Mouse (Mus musculus): ENCODE data around the gene Sfxn2. TPM values are rescaled to one million over a fixed set of nuclear protein-coding genes. Genes with fewer than 3 reads are reported as not detected.
"Not testable (repeated sequence)": the region's sequence is repeated elsewhere in the genome, so short reads cannot be mapped to it uniquely, and the experiment has no call there.

Sfxn2 gene
- polyA plus RNA-seq, 1 experiment from 2014 or later = 11.7 TPM

DNA sequence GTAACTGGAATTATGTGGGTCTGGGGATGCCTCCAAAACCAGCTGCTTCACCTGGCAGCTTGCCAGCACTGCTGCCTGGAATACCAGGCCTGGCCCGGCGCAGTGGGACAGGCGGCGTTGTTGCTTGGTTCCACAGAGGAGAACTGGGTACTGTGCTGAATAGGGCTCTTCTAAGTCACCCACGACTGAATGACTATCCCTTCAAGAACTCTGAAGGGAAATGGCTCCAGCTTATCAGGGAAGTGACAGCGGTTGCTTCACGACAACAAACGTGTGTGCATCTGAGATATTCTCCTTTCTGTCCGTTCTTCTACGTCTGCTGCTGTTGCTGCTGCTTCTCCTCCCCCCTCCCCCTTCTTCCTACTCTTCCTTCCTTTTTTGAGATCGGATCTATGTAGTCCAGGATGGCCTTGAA, 19.6 kb upstream of the Sfxn2 start:
- H3K4me3 ChIP-seq = no peak overlapping the region
- H3K4me1 ChIP-seq = peaks cover 5% of the 10 kb centered on the region; the same call in 1 of the 2 replicates
- no peak overlapping the region for H3K9ac ChIP-seq
- H3K9me3 ChIP-seq = no peaks in the 10 kb centered on the region
- peaks cover 50% of the 10 kb centered on the region for H3K36me3 ChIP-seq (replicated peaks)
- H3K27ac ChIP-seq = no peak overlapping the region
- peak; percentile 69; the same call in 1 of the 2 replicates for ATAC-seq (replicated peaks)
- no peak overlapping the region for H3K4me2 ChIP-seq
- H3K27me3 ChIP-seq (replicated peaks) = no peaks in the 10 kb centered on the region
- 53% methylated on average over 11 of the region's 11 CpGs for WGBS

DNA sequence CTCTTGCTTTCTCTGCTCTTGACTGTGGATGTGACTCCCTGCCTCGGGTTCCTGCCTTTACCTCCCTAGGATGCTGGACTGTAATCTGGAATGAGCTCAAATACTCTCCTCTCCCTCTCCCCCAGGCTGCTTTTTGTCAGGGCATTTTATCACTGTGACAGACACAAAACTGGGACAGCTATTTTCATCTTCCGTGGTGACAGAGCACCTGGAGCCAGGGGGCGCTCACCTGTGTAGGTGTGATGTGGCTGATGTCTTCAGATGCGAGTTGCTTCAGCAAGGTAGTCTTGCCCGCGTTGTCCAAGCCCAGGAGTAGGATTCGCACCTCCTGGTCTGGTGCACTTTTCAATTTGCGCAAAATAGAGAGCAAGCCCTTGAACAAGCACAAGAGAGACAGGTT, 15.2 kb upstream of the Sfxn2 start:
- Histone ChIP-seq H3K9ac (no peak overlapping the region), H3K9me3 (no peaks in the 10 kb centered on the region), H3K4me1 (peaks cover 8% of the 10 kb centered on the region; the same call in 1 of the 2 replicates), H3K36me3 (replicated peaks) (peaks cover 31% of the 10 kb centered on the region), H3K27me3 (replicated peaks) (no peaks in the 10 kb centered on the region), H3K27ac (no peak overlapping the region), H3K4me3 (no peak overlapping the region), H3K4me2 (no peak overlapping the region)
- no peak for ATAC-seq (replicated peaks)
- whole genome bisulfite sequencing = 87% methylated on average over 8 of the region's 8 CpGs

DNA sequence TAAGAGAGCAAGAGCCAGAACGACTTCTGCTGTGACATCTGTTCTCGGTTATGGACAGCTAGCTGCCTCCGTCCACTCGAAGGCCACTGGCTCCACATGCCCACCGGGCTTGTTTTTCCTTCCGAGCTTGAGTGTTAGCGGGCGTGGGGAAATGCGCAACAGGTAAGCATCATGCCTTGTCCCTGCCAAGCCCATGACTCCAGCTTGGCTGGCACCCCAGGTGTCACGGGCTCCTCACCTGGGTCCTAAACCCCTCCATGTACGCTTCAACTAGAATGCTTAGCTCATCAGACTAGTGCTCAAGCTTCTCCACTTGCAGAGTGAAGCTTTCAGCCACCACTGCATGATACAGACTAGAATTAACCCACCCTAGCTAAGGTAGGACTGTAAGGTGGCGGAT, 14.5 kb upstream of the Sfxn2 start:
- no peak for ATAC-seq (replicated peaks)
- no peak overlapping the region for H3K4me3 ChIP-seq
- H3K27ac ChIP-seq = no peak overlapping the region
- WGBS = 79% methylated on average over 12 of the region's 12 CpGs
- no peaks in the 10 kb centered on the region for H3K9me3 ChIP-seq
- H3K27me3 ChIP-seq (replicated peaks) = no peaks in the 10 kb centered on the region
- H3K4me2 ChIP-seq = no peak overlapping the region
- peaks cover 5% of the 10 kb centered on the region; the same call in 1 of the 2 replicates for H3K4me1 ChIP-seq
- no peak overlapping the region for H3K9ac ChIP-seq
- H3K36me3 ChIP-seq (replicated peaks) = peaks cover 31% of the 10 kb centered on the region

DNA sequence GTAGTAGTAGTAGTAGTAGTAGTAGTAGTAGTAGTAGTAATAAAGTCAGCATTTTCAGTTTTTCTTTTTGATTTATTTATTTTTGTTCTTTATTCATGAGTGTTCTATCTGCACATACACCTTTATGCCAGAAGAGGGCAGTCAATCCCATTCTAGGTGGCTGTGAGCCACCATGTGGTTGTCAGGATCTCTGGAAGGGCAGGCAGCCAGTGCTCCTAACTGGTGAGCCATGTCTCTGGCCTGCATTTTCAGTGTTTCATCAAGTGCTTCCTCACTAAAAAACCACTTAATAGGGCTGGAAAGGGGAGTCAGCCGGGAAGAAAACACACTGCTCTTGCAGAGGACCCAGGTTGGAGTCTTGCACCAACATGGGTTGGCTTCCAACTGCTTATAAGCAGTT, 11.0 kb upstream of the Sfxn2 start:
- no peak for ATAC-seq (replicated peaks)
- H3K4me3 ChIP-seq = no peak overlapping the region
- no peak overlapping the region for H3K27ac ChIP-seq
- H3K9me3 ChIP-seq = no peaks in the 10 kb centered on the region
- H3K36me3 ChIP-seq (replicated peaks) = peaks cover 14% of the 10 kb centered on the region
- H3K4me1 ChIP-seq = 0 out of 2 replicates have a peak, but pooled peaks cover 3% of the 10 kb centered on the region
- 47% methylated on average over 1 of the region's 1 CpGs for WGBS
- H3K27me3 ChIP-seq (replicated peaks) = no peaks in the 10 kb centered on the region
- H3K4me2 ChIP-seq = no peak overlapping the region
- H3K9ac ChIP-seq = no peak overlapping the region

DNA sequence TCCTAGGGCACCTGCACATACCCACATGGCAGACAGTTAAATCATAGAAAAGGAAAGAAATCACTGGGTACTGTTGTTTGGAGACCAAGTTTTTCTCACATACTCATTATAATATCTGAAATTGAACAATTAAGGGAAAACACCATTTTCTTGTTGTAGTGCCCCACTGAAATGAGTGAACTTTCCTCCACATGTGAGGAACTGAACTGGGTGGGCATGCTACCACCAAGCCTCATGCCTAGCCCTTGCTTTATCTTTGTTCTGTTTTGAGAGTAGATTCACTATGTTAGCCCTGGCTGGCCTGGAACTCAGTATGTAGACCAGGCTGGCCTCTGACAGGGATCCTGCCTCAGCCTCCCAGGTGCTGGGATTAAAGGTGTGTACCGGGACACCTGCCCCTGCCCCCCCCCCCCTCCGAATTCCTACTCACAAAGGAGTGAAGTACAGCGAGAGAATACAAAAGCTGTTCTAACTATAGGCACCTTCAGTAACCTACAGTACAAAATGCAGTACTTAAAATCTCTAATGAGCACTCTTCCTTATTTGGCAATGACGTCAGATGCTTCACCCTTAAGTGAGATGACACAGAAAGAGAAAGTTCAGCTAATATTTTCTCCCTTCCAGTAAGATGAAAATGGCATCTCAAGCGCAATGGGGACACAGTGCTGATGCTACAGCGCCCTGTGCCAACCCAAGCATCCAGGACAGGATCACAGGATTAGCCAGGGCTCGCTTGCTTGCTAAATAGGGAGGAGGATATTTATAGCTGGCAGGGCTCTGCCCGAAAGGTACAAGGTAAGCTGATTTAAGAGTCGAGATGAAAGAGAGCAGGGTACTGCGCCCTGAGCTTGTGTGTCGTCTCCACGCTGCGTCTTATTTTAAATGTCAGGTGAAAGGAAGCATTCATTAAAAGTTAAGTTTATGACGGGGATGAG, 10.3 kb upstream of the Sfxn2 start:
- no peak for ATAC-seq (replicated peaks)
- 82% methylated on average over 14 of the region's 14 CpGs for WGBS
- no peak overlapping the region for H3K4me2 ChIP-seq
- H3K9me3 ChIP-seq = no peaks in the 10 kb centered on the region
- H3K4me3 ChIP-seq = no peak overlapping the region
- H3K27ac ChIP-seq = no peak overlapping the region
- peaks cover 8% of the 10 kb centered on the region; the same call in 1 of the 2 replicates for H3K36me3 ChIP-seq (replicated peaks)
- no peaks in the 10 kb centered on the region for H3K27me3 ChIP-seq (replicated peaks)
- 0 out of 2 replicates have a peak, but pooled peaks cover 3% of the 10 kb centered on the region for H3K4me1 ChIP-seq
- no peak overlapping the region for H3K9ac ChIP-seq

DNA sequence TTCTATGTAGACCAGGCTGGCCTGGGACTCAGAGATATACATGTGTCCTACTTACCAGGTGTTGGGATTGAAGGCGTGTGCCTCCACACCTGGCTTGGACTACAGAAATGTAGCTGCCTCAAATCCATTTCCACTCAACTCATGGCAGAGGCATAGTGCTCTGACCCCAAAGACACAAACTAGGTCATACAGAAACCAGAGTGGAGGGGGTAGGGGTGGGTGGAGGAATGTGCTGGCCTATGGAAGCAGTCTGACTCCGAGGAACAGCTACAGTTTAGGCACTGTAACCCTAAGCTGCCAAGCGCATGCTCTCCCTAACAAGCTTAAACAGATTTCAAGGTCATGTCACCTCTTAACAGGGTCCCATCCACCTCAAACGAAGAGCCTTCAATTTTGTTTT, 9.6 kb upstream of the Sfxn2 start:
- H3K9me3 ChIP-seq = no peaks in the 10 kb centered on the region
- no peak overlapping the region for H3K4me2 ChIP-seq
- no peak overlapping the region for H3K9ac ChIP-seq
- no peak overlapping the region for H3K4me3 ChIP-seq
- H3K4me1 ChIP-seq = 0 out of 2 replicates have a peak, but pooled peaks cover 3% of the 10 kb centered on the region
- H3K27me3 ChIP-seq (replicated peaks) = no peaks in the 10 kb centered on the region
- 0 out of 2 replicates have a peak, but pooled peaks cover 5% of the 10 kb centered on the region for H3K36me3 ChIP-seq (replicated peaks)
- no peak for ATAC-seq (replicated peaks)
- H3K27ac ChIP-seq = no peak overlapping the region
- WGBS = 86% methylated on average over 4 of the region's 4 CpGs

DNA sequence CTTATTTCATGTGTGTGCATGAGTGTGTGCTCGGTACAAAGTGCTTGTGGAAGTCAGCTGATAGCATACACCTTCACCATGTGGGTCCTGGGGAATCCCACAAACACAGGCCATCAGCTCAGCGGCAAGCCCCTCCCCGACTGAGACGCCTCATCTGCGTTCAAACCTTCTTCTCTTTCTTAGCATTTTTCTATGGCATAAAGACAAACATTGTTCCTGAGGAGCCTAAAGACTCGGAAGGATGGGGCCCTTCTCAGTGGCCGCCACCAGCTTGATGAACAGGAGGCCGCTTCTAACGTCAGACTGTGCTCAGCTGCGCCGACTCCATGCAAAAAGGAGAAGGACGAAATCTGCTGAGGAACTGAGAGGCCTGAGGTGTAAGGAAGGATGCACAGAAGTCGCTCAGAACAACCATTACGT, 9.1 kb upstream of the Sfxn2 start:
- Histone ChIP-seq H3K9ac (no peak overlapping the region), H3K27ac (no peak overlapping the region), H3K36me3 (replicated peaks) (0 out of 2 replicates have a peak, but pooled peaks cover 5% of the 10 kb centered on the region), H3K4me1 (0 out of 2 replicates have a peak, but pooled peaks cover 3% of the 10 kb centered on the region), H3K4me3 (no peak overlapping the region), H3K27me3 (replicated peaks) (no peaks in the 10 kb centered on the region), H3K9me3 (no peaks in the 10 kb centered on the region), H3K4me2 (no peak overlapping the region)
- 74% methylated on average over 14 of the region's 14 CpGs for WGBS
- no peak for ATAC-seq (replicated peaks)

DNA sequence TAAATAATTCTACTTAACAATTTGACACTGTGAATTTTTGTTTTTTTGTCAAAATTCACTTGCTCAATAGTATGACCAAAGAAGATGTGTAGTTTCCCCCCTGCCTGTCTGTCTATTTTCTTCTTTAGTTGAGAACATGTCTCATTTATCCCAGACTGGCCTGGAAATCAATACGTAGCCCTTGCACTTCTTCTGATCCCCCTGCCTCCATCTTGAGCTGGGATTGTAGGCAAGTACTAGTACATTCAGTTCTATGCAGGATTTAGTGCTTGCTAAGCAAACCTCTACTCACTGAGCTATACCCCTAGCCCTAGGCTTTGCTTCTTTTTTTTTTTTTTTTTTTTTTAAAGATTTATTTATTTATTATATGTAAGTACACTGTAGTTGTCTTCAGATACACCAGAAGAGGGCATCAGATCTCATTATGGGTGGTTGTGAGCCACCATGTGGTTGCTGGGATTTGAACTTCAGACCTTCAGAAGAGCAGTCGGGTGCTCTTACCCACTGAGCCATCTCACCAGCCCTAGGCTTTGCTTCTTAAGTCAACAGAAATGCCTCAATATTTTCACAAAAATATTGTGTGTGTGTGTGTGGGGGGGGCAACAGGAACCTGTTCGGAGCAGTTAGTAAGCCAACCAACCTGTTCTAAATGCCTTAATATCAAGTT, 1.8 kb upstream of the Sfxn2 start:
- Histone ChIP-seq H3K4me2 (peak overlapping the region; percentile 83), H3K27ac (0 out of 2 replicates have a peak overlapping the region, but pooled peaks have one; percentile 82), H3K4me3 (peak overlapping the region; percentile 73), H3K4me1 (peaks cover 25% of the 10 kb centered on the region)
- not testable (repeated sequence) for H3K9me3 ChIP-seq; ATAC-seq (replicated peaks); H3K27me3 ChIP-seq (replicated peaks); H3K9ac ChIP-seq; H3K36me3 ChIP-seq (replicated peaks)
- 66% methylated on average over 3 of the region's 3 CpGs for WGBS

DNA sequence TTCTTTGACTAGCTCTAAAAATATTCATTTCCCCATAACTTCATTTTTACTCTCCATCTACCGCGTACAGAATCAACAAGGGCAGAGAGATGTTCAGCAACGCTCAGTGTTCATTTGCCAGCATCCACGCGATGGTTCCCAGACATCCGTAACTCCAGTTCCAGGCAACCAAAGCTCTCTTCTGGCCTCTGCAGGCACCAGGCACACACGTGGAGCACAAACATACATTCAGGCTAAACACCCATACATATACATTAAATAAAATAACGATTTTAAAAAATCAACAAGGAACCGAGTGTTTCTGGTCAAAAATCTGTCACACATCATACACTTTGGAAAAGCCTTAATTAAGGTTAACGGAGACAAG, 1.3 kb upstream of the Sfxn2 start:
- H3K4me3 ChIP-seq = peak overlapping the region; percentile 73
- peak overlapping the region; percentile 70 for H3K9ac ChIP-seq
- H3K9me3 ChIP-seq = no peaks in the 10 kb centered on the region
- H3K27ac ChIP-seq = peak overlapping the region; percentile 82
- no peaks in the 10 kb centered on the region for H3K36me3 ChIP-seq (replicated peaks)
- H3K4me1 ChIP-seq = peaks cover 25% of the 10 kb centered on the region
- no peak for ATAC-seq (replicated peaks)
- no peaks in the 10 kb centered on the region for H3K27me3 ChIP-seq (replicated peaks)
- H3K4me2 ChIP-seq = peak overlapping the region; percentile 83
- WGBS = 12% methylated on average over 10 of the region's 10 CpGs

DNA sequence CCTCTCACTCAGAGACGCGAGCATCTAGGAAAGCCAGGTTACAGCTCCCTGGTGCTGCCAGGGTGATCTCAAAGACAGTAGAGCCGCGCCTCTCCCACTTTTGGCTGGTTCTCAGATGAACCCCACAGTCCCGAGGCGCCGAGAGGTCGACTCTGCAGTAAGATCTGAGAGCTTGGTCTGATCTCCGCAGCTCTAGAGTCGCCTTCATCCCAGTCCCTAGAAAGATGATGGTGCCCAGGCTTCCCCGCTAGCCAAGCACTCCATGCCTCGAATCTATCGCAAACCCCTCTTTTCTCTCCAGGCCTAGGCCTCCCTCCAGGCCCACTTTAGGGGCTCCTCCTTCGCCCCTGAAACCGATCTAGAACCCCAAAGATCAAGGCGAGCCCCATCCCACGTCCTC, 617 bp upstream of the Sfxn2 start:
- H3K27me3 ChIP-seq (replicated peaks) = no peaks in the 10 kb centered on the region
- no peaks in the 10 kb centered on the region for H3K36me3 ChIP-seq (replicated peaks)
- H3K9ac ChIP-seq = peak overlapping the region; percentile 70
- peak overlapping the region; percentile 73 for H3K4me3 ChIP-seq
- ATAC-seq (replicated peaks) = peak; percentile 72
- peaks cover 25% of the 10 kb centered on the region for H3K4me1 ChIP-seq
- H3K27ac ChIP-seq = peak overlapping the region; percentile 82
- peak overlapping the region; percentile 83 for H3K4me2 ChIP-seq
- WGBS = 0% methylated on average over 17 of the region's 17 CpGs
- no peaks in the 10 kb centered on the region for H3K9me3 ChIP-seq

DNA sequence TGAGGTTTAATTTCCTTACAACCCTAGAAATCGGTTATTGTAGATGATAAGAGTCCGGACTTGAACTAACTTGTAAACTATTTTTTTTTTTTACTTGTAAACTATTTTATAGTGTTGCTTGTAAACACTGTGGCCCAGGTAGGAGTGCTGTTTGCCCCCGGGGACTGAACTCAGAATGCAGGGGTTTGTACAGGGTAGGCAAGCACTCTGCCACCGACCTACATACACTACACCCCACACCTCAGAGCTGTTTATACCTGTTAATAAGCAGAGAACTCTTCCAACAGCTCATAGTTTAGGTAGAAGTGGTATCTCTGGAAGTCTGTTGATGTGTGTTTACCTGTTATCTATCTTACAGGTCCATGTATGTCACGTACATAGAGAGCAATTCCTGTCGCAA, 825 bp downstream of the Sfxn2 start:
- WGBS = 51% methylated on average over 6 of the region's 6 CpGs
- Histone ChIP-seq H3K4me3 (peak overlapping the region; percentile 73), H3K27ac (no peak overlapping the region), H3K9me3 (no peaks in the 10 kb centered on the region), H3K4me2 (peak overlapping the region; percentile 83), H3K4me1 (peaks cover 25% of the 10 kb centered on the region), H3K27me3 (replicated peaks) (no peaks in the 10 kb centered on the region), H3K9ac (peak overlapping the region; percentile 54; the same call in 1 of the 2 replicates), H3K36me3 (replicated peaks) (no peaks in the 10 kb centered on the region)
- ATAC-seq (replicated peaks) = no peak

DNA sequence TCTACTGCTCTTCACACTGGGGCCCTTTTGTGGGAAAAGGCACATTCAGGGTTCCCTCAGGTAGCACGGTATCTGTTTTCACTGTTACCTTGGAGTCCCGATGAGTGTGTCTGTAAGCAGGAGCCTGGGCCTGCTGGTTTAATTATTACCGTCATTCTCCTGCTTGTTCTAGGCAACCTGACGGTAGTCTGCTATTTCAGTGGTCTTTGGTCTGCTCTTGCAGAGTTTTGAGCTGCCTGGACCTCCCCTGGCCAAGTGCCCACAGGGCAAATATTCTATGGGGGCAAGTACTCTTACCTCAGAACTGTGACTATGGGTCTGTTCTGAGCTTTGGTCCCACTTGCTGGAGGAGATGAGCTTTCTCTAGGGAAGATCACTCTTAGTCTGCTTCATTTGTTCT, 2.0 kb downstream of the Sfxn2 start:
- Histone ChIP-seq H3K4me2 (no peak overlapping the region), H3K27me3 (replicated peaks) (no peaks in the 10 kb centered on the region), H3K27ac (no peak overlapping the region), H3K4me1 (peaks cover 25% of the 10 kb centered on the region), H3K36me3 (replicated peaks) (no peaks in the 10 kb centered on the region), H3K9me3 (no peaks in the 10 kb centered on the region), H3K9ac (no peak overlapping the region), H3K4me3 (no peak overlapping the region)
- ATAC-seq (replicated peaks) = no peak
- 78% methylated on average over 4 of the region's 4 CpGs for WGBS

Data from midbrain, embryonic 15.5 days (tissue).